Mouse (Mus musculus) heart, embryonic 15.5 days (tissue): ENCODE data around the gene Ptov1. TPM values are rescaled to one million over a fixed set of nuclear protein-coding genes. Genes with fewer than 3 reads are reported as not detected.
"Not testable (repeated sequence)": the region's sequence is repeated elsewhere in the genome, so short reads cannot be mapped to it uniquely, and the experiment has no call there.

Source experiments
- ATAC-seq: fragments of 200-750 bp; cut with Nextera tagmentation; replicated peaks from 2 replicates; pipeline ENCODE4 v1.8.0; 2017; ENCODE audit warnings: low read depth, moderate TSS enrichment; ENCODE audit not compliant: insufficient number of reproducible peaks, insufficient read depth, low FRiP score
- H3K27ac ChIP-seq: fragments of 300-500 bp; sonication (generic); 2 replicates; pipeline ENCODE4 v1.5.1; 2015; ENCODE audit warnings: mild to moderate bottlenecking, inconsistent platforms
- H3K27me3 ChIP-seq: fragments of 300-500 bp; sonication (generic); 2 replicates; pipeline ENCODE4 v1.6.1; 2015; ENCODE audit warnings: inconsistent platforms
- H3K36me3 ChIP-seq: fragments of 300-500 bp; sonication (generic); 2 replicates; pipeline ENCODE4 v1.6.1; 2015; ENCODE audit warnings: mild to moderate bottlenecking, inconsistent platforms
- H3K4me1 ChIP-seq: fragments of 300-500 bp; sonication (generic); replicated peaks from 2 replicates; pipeline ENCODE4 v1.6.1; 2015; ENCODE audit warnings: inconsistent platforms
- H3K4me2 ChIP-seq: fragments of 300-500 bp; sonication (generic); 2 replicates; pipeline ENCODE4 v1.6.1; 2015; ENCODE audit warnings: inconsistent platforms, mild to moderate bottlenecking, moderate library complexity
- H3K4me3 ChIP-seq: fragments of 300-500 bp; sonication (generic); 2 replicates; pipeline ENCODE4 v1.5.1; 2015; ENCODE audit warnings: mild to moderate bottlenecking, inconsistent platforms
- H3K9ac ChIP-seq: fragments of 300-500 bp; sonication (generic); 2 replicates; pipeline ENCODE4 v1.6.1; 2015; ENCODE audit warnings: mild to moderate bottlenecking, inconsistent platforms
- H3K9me3 ChIP-seq: fragments of 300-500 bp; sonication (generic); replicated peaks from 2 replicates; pipeline ENCODE4 v1.6.1; 2016; ENCODE audit warnings: inconsistent platforms
- WGBS: fragments of 180-500 bp; shearing (Covaris S2); methylation state at CpG from one replicate; pipeline ENCODE4 v1.1.7; 2015; ENCODE audit warnings: mixed read lengths; 5-methylcytosine and 5-hydroxymethylcytosine counted together
- polyA plus RNA-seq: library from polyadenylated mRNA; unstranded; fragments of >200 nt; fragmentation: Nextera tagmentation; extraction: Ambion mirVana; gene quantifications from 2 replicates; pipeline ENCODE4 v1.2.1, GENCODE M21; 2015

Gene Ptov1
- polyA plus RNA-seq, 1 experiment from 2014 or later, result 206 TPM

GRCm38 (mm10) chr7:44888256-44889105 lies 18.9 kb upstream of the Ptov1 start:
- H3K9ac ChIP-seq, result no peak overlapping the region
- H3K27ac ChIP-seq, result peak overlapping the region; percentile 85
- peaks cover 48% of the 10 kb centered on the region for H3K4me1 ChIP-seq
- H3K9me3 ChIP-seq, result no peaks in the 10 kb centered on the region
- WGBS, result 58% methylated on average over 13 of the region's 13 CpGs
- peak overlapping the region; percentile 12; the same call in 1 of the 2 replicates for H3K4me2 ChIP-seq
- ATAC-seq, result peak; percentile 24; the same call in 1 of the 2 replicates
- no peak overlapping the region for H3K4me3 ChIP-seq
- H3K27me3 ChIP-seq, result no peaks in the 10 kb centered on the region
- H3K36me3 ChIP-seq, result peaks cover 32% of the 10 kb centered on the region

- Histone ChIP-seq H3K9ac (no peak overlapping the region), H3K36me3 (peaks cover 47% of the 10 kb centered on the region), H3K4me1 (peaks cover 43% of the 10 kb centered on the region), H3K27ac (no peak overlapping the region), H3K4me3 (no peak overlapping the region), H3K27me3 (no peaks in the 10 kb centered on the region), H3K9me3 (no peaks in the 10 kb centered on the region), H3K4me2 (no peak overlapping the region)
- ATAC-seq, result no peak
- 84% methylated on average over 7 of the region's 7 CpGs for WGBS
These were observed 17.4 kb upstream of the Ptov1 start for GRCm38 (mm10) chr7:44886964-44887363.

- H3K4me2 ChIP-seq, result no peak overlapping the region
- no peaks in the 10 kb centered on the region for H3K27me3 ChIP-seq
- peaks cover 25% of the 10 kb centered on the region for H3K4me1 ChIP-seq
- H3K9me3 ChIP-seq, result no peaks in the 10 kb centered on the region
- H3K27ac ChIP-seq, result no peak overlapping the region
- H3K36me3 ChIP-seq, result peaks cover 64% of the 10 kb centered on the region
- H3K9ac ChIP-seq, result no peak overlapping the region
- WGBS, result 91% methylated on average over 5 of the region's 5 CpGs
- H3K4me3 ChIP-seq, result no peak overlapping the region
- ATAC-seq, result no peak
These were observed 15.0 kb upstream of the Ptov1 start for GRCm38 (mm10) chr7:44884637-44885036.

- Histone ChIP-seq H3K4me3 (no peak overlapping the region), H3K9me3 (no peaks in the 10 kb centered on the region), H3K27me3 (no peaks in the 10 kb centered on the region), H3K36me3 (peaks cover 74% of the 10 kb centered on the region), H3K9ac (no peak overlapping the region), H3K27ac (no peak overlapping the region), H3K4me1 (peaks cover 24% of the 10 kb centered on the region), H3K4me2 (no peak overlapping the region)
- no peak for ATAC-seq
- 77% methylated on average over 3 of the region's 3 CpGs for WGBS
These were observed 13.4 kb upstream of the Ptov1 start for GRCm38 (mm10) chr7:44883036-44883435.

GRCm38 (mm10) chr7:44877833-44878232 lies 8.2 kb upstream of the Ptov1 start:
- peak overlapping the region; percentile 89 for H3K27ac ChIP-seq
- H3K27me3 ChIP-seq, result no peaks in the 10 kb centered on the region
- peaks cover 58% of the 10 kb centered on the region for H3K36me3 ChIP-seq
- H3K9ac ChIP-seq, result no peak overlapping the region
- H3K4me3 ChIP-seq, result no peak overlapping the region
- H3K4me1 ChIP-seq, result peaks cover 33% of the 10 kb centered on the region
- no peak overlapping the region for H3K4me2 ChIP-seq
- 45% methylated on average over 14 of the region's 14 CpGs for WGBS
- ATAC-seq, result peak; percentile 71
- no peaks in the 10 kb centered on the region for H3K9me3 ChIP-seq

GRCm38 (mm10) chr7:44871774-44872173 lies 2.2 kb upstream of the Ptov1 start:
- 85% methylated on average over 2 of the region's 2 CpGs for WGBS

GRCm38 (mm10) chr7:44871181-44871580 lies 1.6 kb upstream of the Ptov1 start:
- H3K4me3 ChIP-seq, result no peak overlapping the region
- ATAC-seq, result no peak
- H3K9ac ChIP-seq, result no peak overlapping the region
- H3K4me1 ChIP-seq, result peaks cover 51% of the 10 kb centered on the region
- no peak overlapping the region for H3K4me2 ChIP-seq
- no peaks in the 10 kb centered on the region for H3K27me3 ChIP-seq
- H3K27ac ChIP-seq, result no peak overlapping the region
- no peaks in the 10 kb centered on the region for H3K9me3 ChIP-seq
- 0 out of 2 replicates have a peak, but pooled peaks cover under 1% of the 10 kb centered on the region for H3K36me3 ChIP-seq
- 67% methylated on average over 1 of the region's 1 CpGs for WGBS

More at GRCm38 (mm10) chr7:44871774-44872173, 2.2 kb upstream of the Ptov1 start:
- not testable (repeated sequence) for H3K9me3 ChIP-seq, H3K36me3 ChIP-seq, ATAC-seq, H3K4me3 ChIP-seq, H3K9ac ChIP-seq, H3K27me3 ChIP-seq, H3K27ac ChIP-seq, H3K4me2 ChIP-seq
- peaks cover 45% of the 10 kb centered on the region for H3K4me1 ChIP-seq

- Histone ChIP-seq H3K27me3 (no peaks in the 10 kb centered on the region), H3K4me2 (peak overlapping the region; percentile 87), H3K27ac (peak overlapping the region; percentile 100), H3K9me3 (no peaks in the 10 kb centered on the region), H3K9ac (peak overlapping the region; percentile 100; the same call in 1 of the 2 replicates), H3K36me3 (no peaks in the 10 kb centered on the region), H3K4me3 (peak overlapping the region; percentile 97), H3K4me1 (peaks cover 56% of the 10 kb centered on the region)
- WGBS, result 83% methylated on average over 6 of the region's 6 CpGs
- no peak for ATAC-seq
These were observed 1.0 kb upstream of the Ptov1 start for GRCm38 (mm10) chr7:44870614-44871013.

GRCm38 (mm10) chr7:44868919-44869696 lies 480 bp downstream of the Ptov1 start:
- H3K4me2 ChIP-seq, result peak overlapping the region; percentile 87
- peak; percentile 61 for ATAC-seq
- peak overlapping the region; percentile 100 for H3K9ac ChIP-seq
- peak overlapping the region; percentile 97 for H3K4me3 ChIP-seq
- H3K4me1 ChIP-seq, result peaks cover 71% of the 10 kb centered on the region
- H3K27me3 ChIP-seq, result no peaks in the 10 kb centered on the region
- peaks cover 11% of the 10 kb centered on the region for H3K36me3 ChIP-seq
- H3K27ac ChIP-seq, result peak overlapping the region; percentile 100
- under 1% methylated on average over 97 of the region's 108 CpGs for WGBS
- no peaks in the 10 kb centered on the region for H3K9me3 ChIP-seq

- Histone ChIP-seq H3K4me1 (peaks cover 76% of the 10 kb centered on the region), H3K4me3 (peak overlapping the region; percentile 97), H3K27me3 (no peaks in the 10 kb centered on the region), H3K9ac (peak overlapping the region; percentile 100), H3K4me2 (peak overlapping the region; percentile 87), H3K27ac (peak overlapping the region; percentile 100), H3K9me3 (no peaks in the 10 kb centered on the region), H3K36me3 (peaks cover 18% of the 10 kb centered on the region)
- ATAC-seq, result no peak
- 8% methylated on average over 16 of the region's 16 CpGs for WGBS
These were observed 1.1 kb downstream of the Ptov1 start for GRCm38 (mm10) chr7:44868465-44868864.

GRCm38 (mm10) chr7:44867802-44868201 lies 1.8 kb downstream of the Ptov1 start:
- H3K4me2 ChIP-seq, result peak overlapping the region; percentile 87
- H3K4me3 ChIP-seq, result peak overlapping the region; percentile 97
- H3K9me3 ChIP-seq, result no peaks in the 10 kb centered on the region
- 35% methylated on average over 9 of the region's 9 CpGs for WGBS
- H3K36me3 ChIP-seq, result peaks cover 24% of the 10 kb centered on the region
- peak overlapping the region; percentile 100 for H3K27ac ChIP-seq
- H3K9ac ChIP-seq, result peak overlapping the region; percentile 100
- peaks cover 72% of the 10 kb centered on the region for H3K4me1 ChIP-seq
- no peak for ATAC-seq
- H3K27me3 ChIP-seq, result no peaks in the 10 kb centered on the region
